ENCODE assay signal across 29 mouse cellular contexts in the genomic region with DNA sequence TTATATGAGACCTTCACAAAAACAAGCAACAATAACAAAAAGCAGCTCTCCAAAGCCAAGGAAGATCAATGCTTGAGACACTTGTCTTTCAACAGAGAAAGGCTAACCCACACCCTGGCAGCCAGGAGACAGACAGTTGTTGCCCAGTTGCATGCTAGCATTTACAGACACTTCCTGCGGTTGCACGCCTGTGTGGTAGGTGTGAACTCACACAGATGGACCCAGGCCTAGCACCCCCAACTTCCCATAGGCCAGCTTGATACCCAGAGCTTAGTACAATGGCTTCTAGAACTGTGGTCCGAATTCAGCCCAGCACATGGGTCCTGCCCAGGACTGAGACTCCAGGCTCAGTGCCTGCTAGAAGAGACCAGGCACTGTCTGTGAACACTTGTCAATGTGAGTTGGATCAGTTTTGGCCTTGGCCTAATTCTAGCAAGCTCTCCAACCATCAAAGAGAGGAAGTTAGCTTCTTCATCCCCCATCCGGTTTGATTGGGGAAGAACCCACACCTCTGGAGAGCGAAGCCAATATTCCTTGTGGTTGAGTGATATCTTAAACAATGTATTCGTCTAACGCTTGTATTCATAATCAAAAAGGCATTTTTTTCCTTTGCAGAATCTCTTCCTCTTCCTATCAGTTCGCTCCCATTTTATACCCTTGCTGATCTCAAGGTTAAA. TPM values are rescaled to one million over a fixed set of nuclear protein-coding genes. Genes with fewer than 3 reads are reported as not detected.
A peak's percentile ranks its signal among the peaks of the same experiment; 100 is the strongest.
DNase-seq lines count a peak whose midpoint lies in the region; ATAC-seq and TF ChIP-seq lines count a peak whose summit lies in the region.
"Had no signal": no experiment of that assay in that cellular context is flagged by ENCODE, and none has a peak within 500 bp of the region (broad histone marks: within the 10 kb centered on the region; RNA-seq: fewer than 3 reads in every experiment).

No protein-coding gene starts in this region.

- DNase-seq in CH12.LX (ENCODE audit: extremely low read depth) (no peak), MEL (ENCODE audit: low read depth, low spot score) (peak; percentile 76)
- no peak for DNase-seq in liver, embryonic 13.5 days
- DNase-seq in midbrain, embryonic 11.5 days (ENCODE audit: low spot score, missing footprints) = no peak
- DNase-seq in right cerebral cortex, postnatal 10 days (ENCODE audit: low spot score in 2 of 2) = no peak
- DNase-seq: cerebellum, adult 8-10 months; cerebellum, postnatal 36 days; gastrocnemius, postnatal 10 days; heart, adult 11 months; heart, postnatal 4 days; kidney, adult 9 months; kidney, postnatal 10 days; layer of hippocampus, adult 9-11 months; lung, adult 18-20 months; lung, postnatal 4 days had no signal

- H3K9me3 ChIP-seq in megakaryocyte, embryonic 14.5 days = no peaks in the 10 kb centered on the region
- H3K9me3 ChIP-seq in CH12.LX (replicated peaks; ENCODE audit: low read length) = no peaks in the 10 kb centered on the region
- no peaks in the 10 kb centered on the region for H3K9me3 ChIP-seq in MEL (replicated peaks; ENCODE audit: insufficient read depth, low read length)
- no peaks in the 10 kb centered on the region for H3K9me3 ChIP-seq in liver, embryonic 13.5 days (replicated peaks)
- no peaks in the 10 kb centered on the region for H3K9me3 ChIP-seq in midbrain, embryonic 11.5 days (ENCODE audit: control insufficient read depth, low read length)
- H3K9me3 ChIP-seq: forebrain, embryonic 13.5 days; heart, embryonic 10.5 days; hindbrain, embryonic 13.5 days; limb, embryonic 10.5 days; limb, embryonic 15.5 days; midbrain, embryonic 12.5 days; neural tube, embryonic 13.5 days had no signal

- in situ Hi-C loops in CH12.LX (cut with MboI; ENCODE audit: low pct_ligation_motif_present, low pct_unique_long_range_greater_than_20kb, low sequenced_read_pairs) = no loop called here

- peaks cover 90% of the 10 kb centered on the region for H3K4me1 ChIP-seq in megakaryocyte, embryonic 14.5 days
- H3K4me1 ChIP-seq in CH12.LX (ENCODE audit: control insufficient read depth in 1 of 2, insufficient read depth in 2 of 2) = peaks cover 7 to 71% of the 10 kb centered on the region in 2 experiments
- H3K4me1 ChIP-seq in MEL (ENCODE audit: control insufficient read depth in 1 of 2, insufficient read depth in 2 of 2, low read length in 2 of 2) = peaks cover 8 to 35% of the 10 kb centered on the region in 2 experiments
- peaks cover 54% of the 10 kb centered on the region for H3K4me1 ChIP-seq in liver, embryonic 13.5 days (replicated peaks)
- H3K4me1 ChIP-seq in midbrain, embryonic 11.5 days (ENCODE audit: control insufficient read depth, insufficient read depth, low read length) = no peaks in the 10 kb centered on the region
- H3K4me1 ChIP-seq: forebrain, embryonic 13.5 days; hindbrain, embryonic 13.5 days; midbrain, embryonic 12.5 days; neural tube, embryonic 13.5 days had no signal

- no peak for ATAC-seq in megakaryocyte, adult 5-6 weeks (ENCODE audit: poor library complexity, severe bottlenecking)
- ATAC-seq in liver, embryonic 13.5 days (ENCODE audit: low read depth) = no peak
- ATAC-seq in midbrain, embryonic 11.5 days (ENCODE audit: low FRiP score) = no peak
- ATAC-seq: intestine, postnatal 0 days; lung, postnatal 0 days had no signal

- H3K79me2 ChIP-seq in CH12.LX (replicated peaks; ENCODE audit: control insufficient read depth, extremely low read depth, insufficient read depth, poor library complexity, severe bottlenecking) = peaks cover 18% of the 10 kb centered on the region
- peaks cover 49% of the 10 kb centered on the region for H3K79me2 ChIP-seq in MEL (ENCODE audit: control insufficient read depth, insufficient read depth, low read length, poor library complexity)

- no peak overlapping the region; the same call in 1 of the 2 replicates for H3K4me2 ChIP-seq in CH12.LX (ENCODE audit: insufficient read depth, low read depth, poor library complexity, severe bottlenecking)
- H3K4me2 ChIP-seq in liver, embryonic 13.5 days = peak overlapping the region; percentile 61
- no peak overlapping the region for H3K4me2 ChIP-seq in midbrain, embryonic 11.5 days
- H3K4me2 ChIP-seq: forebrain, embryonic 13.5 days; hindbrain, embryonic 13.5 days; limb, embryonic 15.5 days; midbrain, embryonic 12.5 days; neural tube, embryonic 13.5 days had no signal

- TF ChIP-seq POLR2A in CH12.LX (IDR thresholded peaks at IDR 0.05; ENCODE audit: low read depth, low read length) (no peak), MEL (IDR thresholded peaks at IDR 0.05; ENCODE audit: control insufficient read depth in 1 of 2, insufficient read depth in 1 of 2, low read depth in 1 of 2, low read length in 2 of 2, poor library complexity in 1 of 2) (no peak; a peak in 1 of 4 replicates)

- peaks cover 63% of the 10 kb centered on the region for H3K36me3 ChIP-seq in megakaryocyte, embryonic 14.5 days (replicated peaks; ENCODE audit: low read length)
- peaks cover 43 to 60% of the 10 kb centered on the region in 2 experiments for H3K36me3 ChIP-seq in CH12.LX (replicated peaks in 1 of 2; ENCODE audit: control insufficient read depth in 1 of 2, insufficient read depth in 1 of 2, low read length in 1 of 2)
- peaks cover 11 to 46% of the 10 kb centered on the region in 2 experiments for H3K36me3 ChIP-seq in MEL (ENCODE audit: control insufficient read depth in 1 of 2, insufficient read depth in 2 of 2, low read length in 2 of 2)
- H3K36me3 ChIP-seq in liver, embryonic 13.5 days = peaks cover 18% of the 10 kb centered on the region
- H3K36me3 ChIP-seq in midbrain, embryonic 11.5 days (ENCODE audit: control insufficient read depth, insufficient read depth, low read length) = no peaks in the 10 kb centered on the region
- H3K36me3 ChIP-seq: heart, embryonic 10.5 days; hindbrain, embryonic 13.5 days; limb, embryonic 10.5 days; limb, embryonic 15.5 days; midbrain, embryonic 12.5 days; neural tube, embryonic 13.5 days had no signal

- peak overlapping the region; percentile 34 for H3K4me3 ChIP-seq in megakaryocyte, embryonic 14.5 days (replicated peaks)
- peak overlapping the region in 1 of 3 experiments; percentile 65 for H3K4me3 ChIP-seq in CH12.LX (replicated peaks in 1 of 3; ENCODE audit: low read depth in 2 of 3, low read length in 2 of 3, poor library complexity in 1 of 3)
- H3K4me3 ChIP-seq in MEL (ENCODE audit: control insufficient read depth in 1 of 2, insufficient read depth in 1 of 2, low read depth in 2 of 2, low read length in 2 of 2) = peak overlapping the region; percentile 6 to 86; a peak in 3 of 4 replicates
- no peak overlapping the region for H3K4me3 ChIP-seq in liver, embryonic 13.5 days (replicated peaks)
- no peak overlapping the region for H3K4me3 ChIP-seq in midbrain, embryonic 11.5 days (ENCODE audit: low read depth, low read length)
- H3K4me3 ChIP-seq: forebrain, embryonic 13.5 days; heart, embryonic 10.5 days; hindbrain, embryonic 13.5 days; limb, embryonic 10.5 days; limb, embryonic 15.5 days; midbrain, embryonic 12.5 days; myocyte; neural tube, embryonic 13.5 days had no signal

- H3K27ac ChIP-seq in CH12.LX (ENCODE audit: insufficient read depth, low read depth) (peak overlapping the region; percentile 43), MEL (ENCODE audit: control insufficient read depth, low read depth, low read length) (peak overlapping the region; percentile 99)
- 0 out of 2 replicates have a peak overlapping the region, but pooled peaks have one; percentile 35 for H3K27ac ChIP-seq in liver, embryonic 13.5 days
- no peak overlapping the region for H3K27ac ChIP-seq in midbrain, embryonic 11.5 days (ENCODE audit: low read depth, low read length)
- H3K27ac ChIP-seq: forebrain, embryonic 13.5 days; heart, embryonic 10.5 days; hindbrain, embryonic 13.5 days; limb, embryonic 10.5 days; limb, embryonic 15.5 days; midbrain, embryonic 12.5 days; neural tube, embryonic 13.5 days had no signal

- TF ChIP-seq RAD21 in CH12.LX (IDR thresholded peaks at IDR 0.05; ENCODE audit: low read depth, low read length) (no peak), MEL (IDR thresholded peaks at IDR 0.05; ENCODE audit: low read depth, low read length) (no peak)

- dilution Hi-C loops in CH12.LX (cut with MboI; ENCODE audit: extremely low pct_ligation_motif_present, extremely low pct_unique_long_range_greater_than_20kb, low sequenced_read_pairs) = no loop called here

- H3K9ac ChIP-seq in CH12.LX (ENCODE audit: insufficient read depth, low read depth) = no peak overlapping the region; the same call in 1 of the 2 replicates
- peak overlapping the region; percentile 97 for H3K9ac ChIP-seq in MEL (ENCODE audit: control insufficient read depth, low read depth, low read length, poor library complexity, severe bottlenecking)
- H3K9ac ChIP-seq in liver, embryonic 13.5 days = no peak overlapping the region
- no peak overlapping the region for H3K9ac ChIP-seq in midbrain, embryonic 11.5 days (ENCODE audit: low read length)
- H3K9ac ChIP-seq: forebrain, embryonic 13.5 days; hindbrain, embryonic 13.5 days; limb, embryonic 15.5 days; midbrain, embryonic 12.5 days; neural tube, embryonic 13.5 days had no signal

- H3K27me3 ChIP-seq in megakaryocyte, embryonic 14.5 days (replicated peaks) = no peaks in the 10 kb centered on the region
- H3K27me3 ChIP-seq in CH12.LX (replicated peaks) = no peaks in the 10 kb centered on the region
- no peaks in the 10 kb centered on the region for H3K27me3 ChIP-seq in MEL (ENCODE audit: control insufficient read depth in 1 of 2, insufficient read depth in 2 of 2, low read length in 2 of 2)
- no peaks in the 10 kb centered on the region for H3K27me3 ChIP-seq in liver, embryonic 13.5 days
- no peaks in the 10 kb centered on the region for H3K27me3 ChIP-seq in midbrain, embryonic 11.5 days (ENCODE audit: control insufficient read depth, insufficient read depth, low read length)
- H3K27me3 ChIP-seq: forebrain, embryonic 13.5 days; hindbrain, embryonic 13.5 days; limb, embryonic 15.5 days had no signal

- TF ChIP-seq CTCF in CH12.LX (conservative IDR thresholded peaks at IDR 0.05 in 1 of 2, IDR thresholded peaks at IDR 0.05 in 1 of 2; ENCODE audit: low read depth in 2 of 2, low read length in 2 of 2) = no peak
- no peak for TF ChIP-seq CTCF in MEL (IDR thresholded peaks at IDR 0.05 in 2 of 3, conservative IDR thresholded peaks at IDR 0.05 in 1 of 3; ENCODE audit: control insufficient read depth in 1 of 3, insufficient read depth in 1 of 3, low read depth in 2 of 3, low read length in 3 of 3, poor library complexity in 1 of 3, severe bottlenecking in 1 of 3)

- TF ChIP-seq EP300 in CH12.LX (IDR thresholded peaks at IDR 0.05; ENCODE audit: low read length) (no peak), MEL (IDR thresholded peaks at IDR 0.05; ENCODE audit: low read depth in 1 of 2, low read length in 2 of 2) (peak; percentile 58 to 61; a peak in 3 of 4 replicates)

- WGBS in liver, embryonic 13.5 days (ENCODE audit: insufficient replicate concordance) = 50% methylated on average over 8 of the region's 8 CpGs
- 92% methylated on average over 8 of the region's 8 CpGs for WGBS in midbrain, embryonic 11.5 days

RNA-seq across cellular contexts. Expression of a gene that starts 2.7 kb away (rescaled TPM):
- 57.8 and 98.1 TPM in 2 replicates for polyA plus RNA-seq in megakaryocyte, embryonic 14.5 days (2012; ENCODE audit: insufficient read depth, low replicate concordance)
- total RNA-seq in megakaryocyte, adult 5-6 weeks (2015) = 25.5 and 29.5 TPM in 2 replicates
- total RNA-seq in megakaryocyte, adult 5-6 weeks (2017) = 49.7 and 54.2 TPM in 2 replicates
- total RNA-seq in CH12.LX (2012; rRNA removed) = 61.4 and 69.7 TPM in 2 replicates
- 77.5 and 81.9 TPM in 2 replicates for total RNA-seq in CH12.LX (2014; rRNA removed)
- 78.7 and 81.9 TPM in 2 replicates for polyA plus RNA-seq in CH12.LX (2012; ENCODE audit: insufficient read length, low read depth)
- total RNA-seq in MEL (2012; rRNA removed) = 173 and 202 TPM in 2 replicates
- polyA plus RNA-seq in MEL (2012; ENCODE audit: insufficient read depth in 1 of 2, insufficient read length in 2 of 2, low read depth in 1 of 2, low replicate concordance in 2 of 2, missing spikeins in 1 of 2) = 100 to 1,000 TPM in 1 of 2 experiments, not detected in 1; 215 TPM
- 16.0 and 17.9 TPM in 2 replicates for polyA plus RNA-seq in liver, embryonic 13.5 days (2015; fragmentation: Nextera tagmentation; extraction: Ambion mirVana)
- 1.4 and 1.6 TPM in 2 replicates for polyA plus RNA-seq in midbrain, embryonic 11.5 days (2014; fragmentation: Nextera tagmentation; extraction: Ambion mirVana)

RNA-seq across cellular contexts. Expression of a gene that starts 11.4 kb away (rescaled TPM):
- 96.0 and 156 TPM in 2 replicates for polyA plus RNA-seq in megakaryocyte, embryonic 14.5 days (2012; ENCODE audit: insufficient read depth, low replicate concordance)
- total RNA-seq in megakaryocyte, adult 5-6 weeks (2015) = 83.3 and 93.2 TPM in 2 replicates
- total RNA-seq in megakaryocyte, adult 5-6 weeks (2017) = 37.1 and 49.1 TPM in 2 replicates
- total RNA-seq in CH12.LX (2012; rRNA removed) = 8.5 and 10.9 TPM in 2 replicates
- 4.2 and 4.7 TPM in 2 replicates for total RNA-seq in CH12.LX (2014; rRNA removed)
- 42.1 and 52.7 TPM in 2 replicates for polyA plus RNA-seq in CH12.LX (2012; ENCODE audit: insufficient read length, low read depth)
- 8.0 and 9.0 TPM in 2 replicates for total RNA-seq in MEL (2012; rRNA removed)
- polyA plus RNA-seq in MEL (2012; ENCODE audit: insufficient read depth in 1 of 2, insufficient read length in 2 of 2, low read depth in 1 of 2, low replicate concordance in 2 of 2, missing spikeins in 1 of 2) = 10 to 100 TPM in 1 of 2 experiments, not detected in 1; 47.7 TPM
- 8.9 and 10.5 TPM in 2 replicates for polyA plus RNA-seq in liver, embryonic 13.5 days (2015; fragmentation: Nextera tagmentation; extraction: Ambion mirVana)
- 61.3 and 72.2 TPM in 2 replicates for polyA plus RNA-seq in midbrain, embryonic 11.5 days (2014; fragmentation: Nextera tagmentation; extraction: Ambion mirVana)

RNA-seq across cellular contexts. Expression of a gene that starts 30.2 kb away (rescaled TPM):
- polyA plus RNA-seq in megakaryocyte, embryonic 14.5 days (2012; ENCODE audit: insufficient read depth, low replicate concordance) = 0.24 TPM in 1 of 2 replicates, not detected in the other
- total RNA-seq in megakaryocyte, adult 5-6 weeks (2015) = not detected in 2 replicates
- not detected in 2 replicates for total RNA-seq in megakaryocyte, adult 5-6 weeks (2017)
- 0.17 and 0.38 TPM in 2 replicates for total RNA-seq in CH12.LX (2012; rRNA removed)
- 0.07 TPM in 1 of 2 replicates, not detected in the other for total RNA-seq in CH12.LX (2014; rRNA removed)
- polyA plus RNA-seq in CH12.LX (2012; ENCODE audit: insufficient read length, low read depth) = 0.16 TPM in 2 replicates
- total RNA-seq in MEL (2012; rRNA removed) = 0.04 and 0.07 TPM in 2 replicates
- polyA plus RNA-seq in MEL (2012; ENCODE audit: insufficient read depth in 1 of 2, insufficient read length in 2 of 2, low read depth in 1 of 2, low replicate concordance in 2 of 2, missing spikeins in 1 of 2) = under 1 TPM in 1 of 2 experiments, not detected in 1; 0.10 TPM
- 0.05 and 0.15 TPM in 2 replicates for polyA plus RNA-seq in liver, embryonic 13.5 days (2015; fragmentation: Nextera tagmentation; extraction: Ambion mirVana)
- 0.12 and 0.15 TPM in 2 replicates for polyA plus RNA-seq in midbrain, embryonic 11.5 days (2014; fragmentation: Nextera tagmentation; extraction: Ambion mirVana)

RNA-seq across cellular contexts. Expression of a gene that starts 32.2 kb away (rescaled TPM):
- not detected in 2 replicates for polyA plus RNA-seq in megakaryocyte, embryonic 14.5 days (2012; ENCODE audit: insufficient read depth, low replicate concordance)
- total RNA-seq in megakaryocyte, adult 5-6 weeks (2015) = not detected in 2 replicates
- not detected in 2 replicates for total RNA-seq in megakaryocyte, adult 5-6 weeks (2017)
- total RNA-seq in CH12.LX (2012; rRNA removed) (not detected in 2 replicates), CH12.LX (2014; rRNA removed) (not detected in 2 replicates), MEL (2012; rRNA removed) (not detected in 2 replicates)
- polyA plus RNA-seq in CH12.LX (2012; ENCODE audit: insufficient read length, low read depth) (not detected in 2 replicates), MEL (2012; ENCODE audit: insufficient read depth in 1 of 2, insufficient read length in 2 of 2, low read depth in 1 of 2, low replicate concordance in 2 of 2, missing spikeins in 1 of 2) (not detected)
- polyA plus RNA-seq in liver, embryonic 13.5 days (2015; fragmentation: Nextera tagmentation; extraction: Ambion mirVana) = not detected in 2 replicates
- not detected in 2 replicates for polyA plus RNA-seq in midbrain, embryonic 11.5 days (2014; fragmentation: Nextera tagmentation; extraction: Ambion mirVana)
- polyA plus RNA-seq: embryonic facial prominence, embryonic 11.5 days; forebrain, embryonic 13.5 days; heart, embryonic 10.5 days; heart, postnatal 0 days; limb, embryonic 10.5 days; limb, embryonic 15.5 days; midbrain, embryonic 12.5 days had no signal

Comparison
In these comparisons a context has a peak if more than half of its experiments do, and no peak if none do; other contexts are left out.
1. H3K4me3 ChIP-seq: peak in megakaryocyte, embryonic 14.5 days (single experiment) and MEL (2 of 2); none in liver, embryonic 13.5 days (single experiment) and midbrain, embryonic 11.5 days (single experiment).